Mouse (Mus musculus) NIH3T3 (cell line): ENCODE measurements around the gene Hspa12a.

Source experiments
- DNase-seq: peaks from one replicate; pipeline ENCODE4 v3.0.0-alpha.2; 2012; ENCODE audit warnings: low read depth

The Hspa12a gene

DNA sequence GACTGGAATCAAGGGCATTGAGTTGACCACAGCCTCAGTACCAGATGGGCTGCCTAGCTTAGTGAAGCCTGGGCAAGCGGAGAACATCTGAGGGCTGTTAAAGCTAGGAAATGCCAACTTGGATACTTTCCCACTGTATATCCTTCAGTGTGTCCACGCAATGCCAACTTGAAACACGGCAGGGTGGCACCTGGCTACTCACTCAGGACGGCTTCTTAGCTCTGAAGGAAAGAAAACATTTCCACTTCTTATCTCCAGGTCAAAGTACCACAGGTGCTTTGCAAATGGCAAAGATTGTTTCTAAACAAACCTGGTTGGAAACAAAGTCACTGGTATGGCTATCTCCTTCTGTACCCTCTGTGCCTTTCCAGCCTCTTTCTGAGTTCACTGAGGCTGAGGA lies 184.6 kb downstream of the Hspa12a start:
- no peak for DNase-seq

DNA sequence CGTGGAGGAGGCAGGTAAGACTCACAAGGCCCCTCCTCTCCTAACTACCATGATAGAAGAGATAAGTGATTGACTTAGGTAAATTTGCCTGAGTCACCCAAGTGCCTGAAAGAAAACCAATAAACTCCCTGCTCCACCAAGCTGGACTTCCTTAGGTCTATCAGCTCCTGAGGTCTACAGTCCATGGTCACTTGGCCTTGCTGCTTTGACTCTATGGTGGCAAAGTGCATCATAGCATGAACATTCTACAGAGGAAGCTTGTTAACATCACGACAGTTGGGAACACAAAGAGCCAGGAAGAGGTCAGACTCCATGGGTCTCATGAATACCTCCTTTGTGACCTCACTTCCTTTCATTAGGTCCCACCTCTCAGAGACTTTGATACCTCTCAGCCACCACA lies 191.9 kb downstream of the Hspa12a start:
- no peak for DNase-seq

- no peak for DNase-seq
These were observed 192.6 kb downstream of the Hspa12a start for GRCm38 (mm10) chr19:58750822-58751221.

DNA sequence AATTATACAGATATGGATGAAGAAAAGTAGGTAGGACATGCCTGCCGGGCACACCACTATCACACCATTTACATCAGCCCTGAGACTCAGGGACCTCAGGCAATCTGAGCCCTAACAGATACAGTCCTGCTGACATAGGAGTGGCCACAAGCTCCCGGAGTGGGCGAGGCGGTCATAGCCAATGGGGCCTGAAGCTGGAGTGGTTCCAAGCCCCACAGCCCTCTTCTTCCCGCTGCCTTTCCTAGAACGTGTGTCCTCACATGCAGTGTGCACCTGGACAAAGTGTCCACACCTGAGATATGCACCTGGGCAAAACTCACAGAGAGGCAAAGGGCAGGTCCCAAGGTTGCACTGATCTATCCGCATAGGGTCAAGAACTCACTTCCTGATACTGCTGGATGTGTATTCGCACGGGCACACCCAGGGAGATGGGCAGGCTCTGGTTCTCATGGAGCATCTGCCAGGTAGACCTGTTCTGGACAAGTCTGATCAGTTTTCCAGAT lies 195.9 kb downstream of the Hspa12a start:
- DNase-seq = no peak
